Mouse (Mus musculus): ENCODE results near the gene Prss27.

Prss27 gene

DNA sequence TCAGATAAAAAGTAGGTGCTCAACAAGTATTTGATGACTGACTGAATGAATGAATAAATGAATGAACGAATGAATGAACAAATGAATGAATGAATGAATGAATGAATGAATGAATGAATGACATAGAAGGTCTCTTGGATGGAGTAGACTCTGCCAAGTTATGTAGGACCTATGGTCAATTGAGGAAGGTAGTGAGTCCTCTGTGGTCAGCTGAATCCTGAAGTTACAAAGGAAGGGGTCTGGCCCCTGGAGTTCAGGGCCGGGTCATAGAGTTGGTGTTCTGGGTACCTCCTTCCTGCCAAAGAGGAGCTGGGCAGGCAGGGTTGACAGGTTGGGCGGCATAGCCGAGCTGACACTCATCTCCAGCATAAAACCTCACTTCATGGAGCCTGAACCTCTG lies at the start of gene Prss27:
Gene Prss27, plus strand, starts transcription at position 301 of the 400 bp plus-strand sequence.
- no peak for DNase-seq (ENCODE audit: extremely low spot score)

- no peak for DNase-seq (ENCODE audit: extremely low spot score)
Measured at GRCm38 (mm10) chr17:23989802-23990201, 48.1 kb upstream of the Prss27 start.

- DNase-seq (ENCODE audit: extremely low spot score) = peak; percentile 14
Measured at GRCm38 (mm10) chr17:23992789-23993553, 45.0 kb upstream of the Prss27 start.

GRCm38 (mm10) chr17:23993559-23994428 lies 44.1 kb upstream of the Prss27 start:
- peak; percentile 93 for DNase-seq (ENCODE audit: extremely low spot score)

- DNase-seq (ENCODE audit: extremely low spot score) = no peak
Measured at GRCm38 (mm10) chr17:23994667-23995066, 43.3 kb upstream of the Prss27 start.

- no peak for DNase-seq (ENCODE audit: extremely low spot score)
Measured at GRCm38 (mm10) chr17:23995421-23995820, 42.5 kb upstream of the Prss27 start.

DNA sequence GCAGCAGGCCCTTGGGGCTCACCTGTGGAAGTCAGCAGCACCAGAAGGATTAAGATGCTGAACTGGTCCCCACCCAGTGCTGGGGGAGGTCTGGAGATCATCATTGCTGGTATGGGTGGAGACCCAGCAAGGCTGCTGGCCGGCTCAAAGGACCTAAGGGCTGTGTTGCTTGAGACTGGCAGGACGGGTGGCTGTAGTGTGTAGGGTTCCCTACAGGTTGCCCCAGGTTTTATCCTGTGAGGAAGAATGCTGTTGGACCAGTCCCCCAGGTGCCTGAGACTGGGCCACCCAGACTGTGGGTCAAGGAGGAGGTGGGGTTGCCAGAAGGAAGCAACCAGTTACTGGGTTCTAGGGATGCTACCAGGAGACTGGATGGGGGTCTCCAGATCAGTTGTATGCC lies 40.0 kb upstream of the Prss27 start, which contains the start of gene Prss22:
Gene Prss22, minus strand, starts transcription at position 200 of the 400 bp plus-strand sequence.
- DNase-seq (ENCODE audit: extremely low spot score) = no peak

DNA sequence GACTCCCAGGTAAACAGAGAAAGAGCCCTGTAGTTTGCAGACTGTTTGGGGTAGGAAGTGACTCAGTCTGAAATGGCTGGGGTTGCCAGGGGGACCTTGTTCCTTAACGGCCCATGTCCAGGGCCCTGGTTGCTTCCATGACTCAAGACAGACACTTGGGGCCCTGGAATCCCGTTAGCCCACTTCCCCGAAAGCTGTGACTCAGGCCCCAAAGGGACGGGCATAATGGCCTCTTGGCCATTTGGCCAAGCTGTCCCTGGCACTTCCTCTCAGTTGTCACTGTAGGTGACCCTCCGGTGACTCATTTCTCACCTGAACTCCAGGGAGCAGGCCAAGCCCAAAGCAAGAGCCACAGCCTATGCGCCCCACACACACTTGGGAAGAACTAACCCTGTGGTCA lies 39.6 kb upstream of the Prss27 start:
- no peak for DNase-seq (ENCODE audit: extremely low spot score)

GRCm38 (mm10) chr17:24000404-24000803 lies 37.5 kb upstream of the Prss27 start:
- no peak for DNase-seq (ENCODE audit: extremely low spot score)

DNA sequence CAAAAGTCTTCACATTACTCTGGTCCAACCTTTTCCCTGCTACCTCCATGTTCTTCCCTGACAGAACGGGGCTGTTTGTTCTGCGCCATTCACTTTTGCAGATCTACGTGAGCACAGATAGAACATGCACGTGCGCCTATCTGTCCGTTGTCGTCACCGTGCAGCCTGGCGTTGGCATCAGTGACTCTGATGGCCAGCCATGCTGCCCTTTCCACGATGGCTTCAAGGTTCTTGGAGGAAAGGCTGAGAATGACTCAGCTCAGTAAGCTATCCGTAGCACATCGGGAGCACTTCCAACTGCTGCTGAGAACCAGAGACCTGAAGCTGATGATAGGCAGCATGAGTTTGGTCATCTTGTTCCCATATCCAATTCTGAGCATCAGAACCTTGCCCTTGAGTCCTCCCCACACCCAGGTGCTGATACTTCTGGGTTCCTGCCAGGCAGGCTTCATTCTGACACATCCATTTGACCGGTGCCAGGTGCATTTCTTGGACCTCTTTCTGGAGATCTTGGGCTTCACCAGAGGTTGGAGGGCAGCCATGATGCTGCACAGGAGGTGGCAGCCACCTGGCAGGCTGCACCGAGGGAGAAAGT lies 33.8 kb upstream of the Prss27 start:
- DNase-seq (ENCODE audit: extremely low spot score) = no peak

- DNase-seq (ENCODE audit: extremely low spot score) = no peak
Measured at GRCm38 (mm10) chr17:24005049-24005448, 32.9 kb upstream of the Prss27 start.

DNA sequence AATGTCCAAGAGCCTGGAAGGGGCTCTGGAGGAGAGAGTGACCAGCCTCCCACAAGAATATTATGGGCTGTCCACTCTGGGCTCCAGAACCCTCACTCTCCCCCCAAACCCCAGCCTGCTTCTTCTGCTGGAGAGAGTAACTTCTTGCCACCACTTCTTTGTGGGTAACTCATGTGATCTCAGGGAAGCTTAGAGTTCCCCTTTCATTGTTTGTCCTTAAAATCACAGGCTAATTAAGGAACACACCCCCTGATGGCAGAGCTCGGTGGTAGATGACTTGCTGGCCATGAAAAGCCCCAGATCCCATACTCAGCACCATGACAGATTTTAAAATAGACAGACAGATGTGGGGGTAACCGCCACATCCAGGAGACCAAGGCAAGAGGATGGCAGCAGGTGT lies 31.0 kb upstream of the Prss27 start:
- DNase-seq (ENCODE audit: extremely low spot score) = no peak

- DNase-seq (ENCODE audit: extremely low spot score) = no peak
Measured at GRCm38 (mm10) chr17:24007391-24007790, 30.6 kb upstream of the Prss27 start.

GRCm38 (mm10) chr17:24008105-24008504 lies 29.8 kb upstream of the Prss27 start:
- DNase-seq (ENCODE audit: extremely low spot score) = no peak

DNA sequence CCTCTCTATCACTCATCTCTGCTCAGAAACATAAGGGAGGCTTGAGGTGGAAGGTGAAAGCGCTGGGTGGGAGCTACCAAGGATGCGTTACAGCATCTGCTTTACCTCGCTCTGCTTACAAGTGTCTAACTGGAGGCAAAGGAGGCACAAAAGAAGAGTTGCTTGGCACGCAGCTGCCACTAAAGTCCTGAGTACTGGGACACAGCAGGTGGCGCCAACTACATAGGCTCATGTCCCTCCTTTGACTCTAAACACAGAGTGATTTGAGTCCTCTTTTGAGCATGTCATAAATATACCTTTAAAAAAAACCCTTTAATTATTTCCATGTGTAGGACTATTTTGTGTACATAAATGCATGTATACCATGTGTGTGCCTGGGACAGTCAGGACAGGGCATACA lies 28.3 kb upstream of the Prss27 start:
- no peak for DNase-seq (ENCODE audit: extremely low spot score)

DNA sequence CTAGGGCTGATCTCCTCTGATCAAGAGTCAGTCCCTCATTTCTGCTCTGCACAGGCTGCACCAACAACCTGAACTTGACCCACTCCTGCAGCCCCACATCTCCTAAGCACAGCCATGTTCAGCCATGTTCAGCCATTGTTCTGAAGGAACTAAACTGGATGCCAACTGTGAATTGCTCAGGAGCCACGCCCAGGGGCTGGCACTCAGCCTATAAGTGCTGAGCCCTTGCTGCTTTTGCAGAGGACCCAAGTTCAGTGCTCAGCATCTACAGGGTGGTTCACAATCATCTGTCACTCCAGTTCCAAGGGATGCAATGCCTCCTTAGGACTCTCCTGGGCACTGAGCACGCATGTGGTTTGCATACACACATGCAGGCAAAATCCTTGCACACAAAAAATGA lies 25.0 kb upstream of the Prss27 start:
- no peak for DNase-seq (ENCODE audit: extremely low spot score)

- no peak for DNase-seq (ENCODE audit: extremely low spot score)
Measured at GRCm38 (mm10) chr17:24014433-24014965, 23.4 kb upstream of the Prss27 start.

DNA sequence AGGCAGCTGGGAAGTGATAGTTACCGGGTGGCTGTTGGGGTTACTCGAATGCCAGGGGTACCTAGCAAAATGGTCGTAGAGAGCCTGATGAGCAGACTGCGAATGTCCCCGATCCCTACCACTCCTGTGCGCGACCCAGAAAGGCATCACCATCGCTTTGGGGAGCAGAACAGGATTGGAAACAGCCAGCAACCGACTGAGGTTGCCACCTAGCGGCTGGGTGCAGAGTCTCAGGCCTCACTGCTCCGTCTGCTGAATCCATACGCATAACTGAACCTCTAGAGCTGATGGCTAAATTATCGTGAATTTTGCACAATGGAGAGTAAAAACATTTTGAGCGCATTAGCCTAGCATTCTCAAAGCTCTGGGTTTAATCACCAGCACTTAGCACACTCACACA lies 22.2 kb upstream of the Prss27 start:
- peak; percentile 27 for DNase-seq (ENCODE audit: extremely low spot score)

DNA sequence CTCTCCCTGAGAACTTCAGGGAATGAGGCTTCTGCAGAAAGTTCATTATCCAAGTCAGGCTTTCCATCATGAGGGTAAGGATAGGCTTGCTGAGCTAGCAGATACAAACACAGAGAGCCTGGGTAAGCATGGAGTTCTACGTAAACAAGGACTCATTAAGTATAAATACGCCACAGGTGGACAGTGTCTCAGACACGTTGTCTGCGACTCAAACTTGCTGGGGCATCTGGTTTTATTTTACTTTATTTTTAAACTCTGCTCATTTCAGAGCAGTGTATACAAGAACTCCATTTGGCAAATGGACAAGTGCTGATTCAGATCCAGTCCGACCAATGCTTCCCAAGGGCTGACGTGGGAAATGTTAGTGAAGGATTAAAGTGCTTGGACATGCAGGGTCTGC lies 17.2 kb upstream of the Prss27 start:
- no peak for DNase-seq (ENCODE audit: extremely low spot score)

- no peak for DNase-seq (ENCODE audit: extremely low spot score)
Measured at GRCm38 (mm10) chr17:24021375-24022199, 16.4 kb upstream of the Prss27 start.

- DNase-seq (ENCODE audit: extremely low spot score) = no peak
Measured at GRCm38 (mm10) chr17:24029477-24029876, 8.5 kb upstream of the Prss27 start.

Measured in embryo, embryonic 9.5 days (tissue).